Mouse (Mus musculus) limb, embryonic 14.5 days (tissue): ENCODE measurements around the gene Rpl29. TPM values are rescaled to one million over a fixed set of nuclear protein-coding genes. Genes with fewer than 3 reads are reported as not detected.

Source experiments
- ATAC-seq: fragments of 200-750 bp; cut with Nextera tagmentation; 2 replicates; pipeline ENCODE4 v1.8.0; 2017; ENCODE audit warnings: low read depth, moderate number of reproducible peaks, moderate TSS enrichment; ENCODE audit not compliant: low FRiP score
- DNase-seq: peaks from one replicate; pipeline ENCODE4 v3.0.0-alpha.2; 2015; ENCODE audit warnings: low spot score
- H3K27ac ChIP-seq: fragments of 300-500 bp; sonication (generic); replicated peaks from 2 replicates; pipeline ENCODE4 v1.5.1; 2014; ENCODE audit warnings: low read depth, mild to moderate bottlenecking, low read length, moderate library complexity, mixed read lengths
- H3K27me3 ChIP-seq: fragments of 300-500 bp; sonication (generic); 2 replicates; pipeline ENCODE4 v1.6.1; 2014; ENCODE audit warnings: low read length, mixed read lengths; ENCODE audit not compliant: control insufficient read depth, insufficient read depth
- H3K36me3 ChIP-seq: fragments of 300-500 bp; sonication (generic); 2 replicates; pipeline ENCODE4 v1.6.1; 2014; ENCODE audit warnings: mild to moderate bottlenecking, low read length, moderate library complexity, mixed read lengths; ENCODE audit not compliant: control insufficient read depth, insufficient read depth
- H3K4me1 ChIP-seq: fragments of 300-500 bp; sonication (generic); 2 replicates; pipeline ENCODE4 v1.6.1; 2014; ENCODE audit warnings: antibody characterized with exemption, low read length, mixed read lengths; ENCODE audit not compliant: control insufficient read depth, insufficient read depth
- H3K4me2 ChIP-seq: fragments of 300-500 bp; sonication (generic); replicated peaks from 2 replicates; pipeline ENCODE4 v1.6.1; 2014; ENCODE audit warnings: low read depth, mild to moderate bottlenecking, low read length, moderate library complexity; ENCODE audit not compliant: severe bottlenecking
- H3K4me3 ChIP-seq: fragments of 300-500 bp; sonication (generic); replicated peaks from 2 replicates; pipeline ENCODE4 v1.5.1; 2014; ENCODE audit warnings: low read length
- H3K9ac ChIP-seq: fragments of 300-500 bp; sonication (generic); 2 replicates; pipeline ENCODE4 v1.6.1; 2014; ENCODE audit warnings: mild to moderate bottlenecking, low read depth, low read length, moderate library complexity; ENCODE audit not compliant: severe bottlenecking
- H3K9me3 ChIP-seq: fragments of 300-500 bp; sonication (generic); 2 replicates; pipeline ENCODE4 v1.6.1; 2016; ENCODE audit warnings: low read length; ENCODE audit not compliant: control insufficient read depth
- POLR2A ChIP-seq: fragments of 200-500 bp; IDR thresholded peaks from 2 replicates; pipeline ENCODE4 v1.8.0; 2012; ENCODE audit warnings: inconsistent platforms, mild to moderate bottlenecking, moderate library complexity, borderline replicate concordance; ENCODE audit not compliant: insufficient read depth, insufficient read length; ENCODE audit errors: extremely low read depth
- WGBS: fragments of 180-500 bp; shearing (Covaris S2); extraction: QIAGEN DNeasy Blood & Tissue Kit; methylation state at CpG from one replicate; pipeline ENCODE4 v1.1.7; 2014; 5-methylcytosine and 5-hydroxymethylcytosine counted together
- polyA plus RNA-seq, 2 experiments: library from polyadenylated mRNA; depleted of rRNA in 1 of 2; stranded (reverse) in 1 of 2; unstranded in 1 of 2; fragments of >200 nt; fragmentation: Nextera tagmentation in 1 of 2; extraction: Ambion mirVana in 1 of 2; gene quantifications; 2 replicates each; pipeline versions ENCODE4 v1.2.1 to v1.2.3; 2012 to 2014

Rpl29 gene
- polyA plus RNA-seq, 2 experiments = 1,047 to 1,180 TPM

DNA sequence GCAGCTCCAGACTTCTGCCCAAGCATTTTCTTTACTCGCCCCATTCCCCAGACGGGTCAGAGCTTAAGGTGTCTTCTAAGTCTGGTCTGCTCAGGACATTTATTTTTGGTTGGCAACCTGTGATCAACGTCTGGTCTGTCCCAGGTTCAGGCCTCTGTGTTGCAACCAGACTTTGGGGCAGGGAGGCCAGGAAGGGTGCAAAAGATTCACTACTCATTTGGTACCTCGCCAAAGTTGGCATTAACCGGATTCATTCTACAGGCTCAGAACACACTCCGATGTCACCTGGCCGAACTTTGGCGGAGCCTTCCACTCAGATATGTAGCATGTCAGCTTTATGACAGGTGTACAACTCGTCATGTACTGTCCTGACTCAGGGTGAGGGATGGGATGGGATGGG lies 18.7 kb downstream of the Rpl29 start:
- peak overlapping the region; percentile 61 for H3K4me3 ChIP-seq
- WGBS = 34% methylated on average over 9 of the region's 9 CpGs
- H3K9ac ChIP-seq = peak overlapping the region; percentile 68
- no peaks in the 10 kb centered on the region for H3K36me3 ChIP-seq
- peaks cover 39% of the 10 kb centered on the region for H3K4me1 ChIP-seq
- peak overlapping the region; percentile 86 for H3K4me2 ChIP-seq
- H3K9me3 ChIP-seq = no peaks in the 10 kb centered on the region
- TF ChIP-seq POLR2A = no peak
- H3K27ac ChIP-seq = peak overlapping the region; percentile 69
- DNase-seq (no peak), ATAC-seq (no peak)
- no peaks in the 10 kb centered on the region for H3K27me3 ChIP-seq

DNA sequence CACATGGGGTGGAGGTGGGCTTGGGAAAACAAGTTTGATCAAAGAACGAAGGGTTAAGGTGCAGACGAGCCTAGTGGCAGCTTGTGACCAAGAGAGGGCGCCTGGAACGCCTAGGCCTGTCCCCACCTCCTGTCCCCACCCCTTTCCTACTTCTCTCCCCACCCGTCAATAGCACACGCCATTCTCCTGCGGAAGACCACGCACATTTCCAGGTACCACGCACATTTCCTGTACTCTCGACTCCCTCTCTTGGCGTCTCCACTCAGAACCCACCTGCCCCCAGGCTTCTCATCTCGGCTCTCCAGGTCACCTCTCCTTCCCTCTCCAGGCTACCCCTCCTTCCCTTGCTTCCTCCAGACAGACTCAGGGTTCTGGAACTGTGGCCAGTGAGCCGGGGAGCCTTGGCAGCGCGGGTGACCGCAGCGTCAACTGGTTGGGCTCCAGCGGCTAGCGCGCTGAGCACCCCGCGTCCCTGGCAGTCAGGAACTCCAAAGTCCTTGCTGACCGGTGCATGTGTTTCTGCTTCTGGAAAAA lies 19.3 kb downstream of the Rpl29 start:
- Histone ChIP-seq H3K4me1 (peaks cover 42% of the 10 kb centered on the region), H3K9ac (peak overlapping the region; percentile 54), H3K4me2 (peak overlapping the region; percentile 86), H3K27me3 (no peaks in the 10 kb centered on the region), H3K9me3 (no peaks in the 10 kb centered on the region), H3K36me3 (no peaks in the 10 kb centered on the region), H3K27ac (peak overlapping the region; percentile 69), H3K4me3 (peak overlapping the region; percentile 61)
- peak; percentile 66 for ATAC-seq
- DNase-seq = peak; percentile 87
- WGBS = under 1% methylated on average over 23 of the region's 23 CpGs
- TF ChIP-seq POLR2A = no peak

DNA sequence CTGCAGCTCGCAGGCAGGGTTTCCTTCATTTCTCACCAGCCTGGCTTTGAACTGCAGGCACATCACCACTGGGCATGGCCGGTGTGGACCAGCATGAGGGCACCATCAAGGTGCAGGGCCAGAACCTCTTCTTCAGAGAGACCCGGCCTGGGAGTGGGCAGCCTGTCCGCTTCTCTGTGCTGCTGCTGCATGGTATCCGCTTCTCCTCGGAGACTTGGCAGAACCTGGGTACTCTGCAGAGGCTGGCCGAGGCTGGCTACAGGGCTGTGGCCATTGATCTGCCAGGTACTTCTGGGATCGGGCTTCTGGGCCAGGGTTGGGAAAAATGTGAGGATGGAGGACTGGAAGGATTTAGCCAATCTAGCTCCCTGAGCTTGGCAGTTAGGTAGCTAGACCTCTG lies 20.7 kb downstream of the Rpl29 start:
- Histone ChIP-seq H3K4me1 (peaks cover 49% of the 10 kb centered on the region), H3K4me3 (no peak overlapping the region), H3K27me3 (no peaks in the 10 kb centered on the region), H3K4me2 (no peak overlapping the region), H3K9me3 (no peaks in the 10 kb centered on the region), H3K27ac (0 out of 2 replicates have a peak overlapping the region, but pooled peaks have one; percentile 28), H3K9ac (peak overlapping the region; percentile 25; the same call in 1 of the 2 replicates), H3K36me3 (no peaks in the 10 kb centered on the region)
- no peak for DNase-seq
- 86% methylated on average over 8 of the region's 8 CpGs for WGBS
- TF ChIP-seq POLR2A = no peak
- ATAC-seq = no peak

DNA sequence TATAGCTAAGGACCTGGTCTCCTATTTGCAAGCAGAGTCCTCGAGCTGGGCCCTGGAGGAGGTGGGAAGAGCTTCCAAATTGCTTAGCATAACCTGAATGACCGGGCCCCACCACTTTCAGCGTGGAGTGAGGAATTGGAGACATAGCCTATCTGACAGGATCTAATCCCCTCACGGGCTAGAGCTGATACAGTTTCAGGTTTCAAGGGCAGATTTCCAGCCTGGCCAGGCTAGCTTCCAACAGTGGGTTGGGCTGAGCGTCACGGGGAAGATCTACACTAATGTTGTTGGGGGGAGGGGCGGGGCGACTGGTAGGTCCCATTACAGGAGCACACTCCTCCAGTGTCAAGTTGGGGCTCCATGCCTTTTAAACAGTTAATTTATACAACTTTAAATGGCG lies 21.4 kb downstream of the Rpl29 start:
- no peak overlapping the region for H3K9ac ChIP-seq

DNA sequence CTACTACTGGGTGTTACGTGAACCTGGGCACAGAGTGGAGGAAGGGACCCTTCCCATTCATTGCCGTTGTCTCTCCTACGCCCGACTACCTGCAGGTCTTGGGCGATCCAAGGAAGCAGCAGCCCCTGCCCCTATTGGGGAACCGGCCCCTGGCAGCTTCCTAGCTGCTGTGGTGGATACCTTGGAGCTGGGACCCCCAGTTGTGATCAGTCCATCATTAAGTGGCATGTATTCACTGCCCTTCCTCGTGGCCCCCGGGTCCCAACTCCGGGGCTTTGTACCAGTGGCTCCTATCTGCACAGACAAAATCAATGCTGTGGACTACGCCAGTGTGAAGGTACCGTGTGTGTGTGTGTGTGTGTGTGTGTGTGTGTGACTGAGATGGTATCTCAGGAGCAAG lies 22.0 kb downstream of the Rpl29 start:
- Histone ChIP-seq H3K9me3 (no peaks in the 10 kb centered on the region), H3K36me3 (no peaks in the 10 kb centered on the region; the same call in 1 of the 2 replicates), H3K27ac (no peak overlapping the region; the same call in 1 of the 2 replicates), H3K4me2 (no peak overlapping the region), H3K4me3 (no peak overlapping the region), H3K9ac (no peak overlapping the region), H3K4me1 (peaks cover 63% of the 10 kb centered on the region), H3K27me3 (no peaks in the 10 kb centered on the region)
- no peak for TF ChIP-seq POLR2A
- WGBS = 67% methylated on average over 11 of the region's 11 CpGs
- no peak for ATAC-seq
- no peak for DNase-seq

More for the DNA sequence above, 21.4 kb downstream of the Rpl29 start:
- Histone ChIP-seq H3K4me1 (peaks cover 56% of the 10 kb centered on the region), H3K27me3 (no peaks in the 10 kb centered on the region), H3K4me3 (no peak overlapping the region), H3K9me3 (no peaks in the 10 kb centered on the region), H3K27ac (0 out of 2 replicates have a peak overlapping the region, but pooled peaks have one; percentile 28), H3K4me2 (0 out of 2 replicates have a peak overlapping the region, but pooled peaks have one; percentile 11), H3K36me3 (no peaks in the 10 kb centered on the region)
- peak; percentile 85 for DNase-seq
- ATAC-seq = no peak
- 2% methylated on average over 9 of the region's 9 CpGs for WGBS
- no peak for TF ChIP-seq POLR2A

DNA sequence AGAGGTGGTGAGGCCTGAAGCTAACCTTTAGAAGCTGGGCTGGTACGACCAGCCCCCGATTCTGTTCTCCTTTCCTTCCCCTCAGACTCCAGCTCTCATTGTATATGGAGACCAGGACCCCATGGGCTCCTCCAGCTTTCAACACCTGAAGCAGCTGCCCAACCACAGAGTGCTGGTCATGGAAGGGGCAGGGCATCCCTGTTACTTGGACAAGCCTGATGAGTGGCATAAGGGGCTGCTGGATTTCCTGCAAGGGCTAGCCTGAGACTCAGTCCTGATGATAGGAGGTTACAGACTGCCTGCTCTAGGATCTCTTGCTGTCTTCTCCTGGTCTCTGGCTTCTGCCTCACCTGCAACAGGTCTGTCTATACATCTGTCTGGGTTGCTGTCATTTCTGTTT lies 22.6 kb downstream of the Rpl29 start:
- 47% methylated on average over 2 of the region's 2 CpGs for WGBS

More for the DNA sequence above, 22.6 kb downstream of the Rpl29 start:
- no peak overlapping the region for H3K27ac ChIP-seq
- ATAC-seq (no peak), DNase-seq (no peak)
- H3K9ac ChIP-seq = no peak overlapping the region
- H3K9me3 ChIP-seq = no peaks in the 10 kb centered on the region
- no peaks in the 10 kb centered on the region for H3K27me3 ChIP-seq
- H3K4me2 ChIP-seq = no peak overlapping the region
- H3K36me3 ChIP-seq = no peaks in the 10 kb centered on the region; the same call in 1 of the 2 replicates
- peaks cover 66% of the 10 kb centered on the region for H3K4me1 ChIP-seq
- no peak overlapping the region for H3K4me3 ChIP-seq
- no peak for TF ChIP-seq POLR2A
